Mouse (Mus musculus) MEL (cell line): ENCODE data around the gene Gm20388.

Source experiments
- BHLHE40 ChIP-seq: IDR thresholded peaks from 2 replicates; pipeline ENCODE4 v1.6.1; 2012; ENCODE audit warnings: low read depth, mild to moderate bottlenecking, inconsistent platforms, low read length, improper control_type of control experiment, borderline replicate concordance
- CTCF ChIP-seq, 3 experiments: IDR thresholded peaks in 2 of 3; conservative IDR thresholded peaks in 1 of 3; 2 replicates each; pipeline ENCODE4 v1.5.1; 2011 to 2012; ENCODE audit warnings: low read length in 3 of 3, low read depth in 2 of 3, mild to moderate bottlenecking in 2 of 3, improper control_type of control experiment in 1 of 3, inconsistent platforms in 1 of 3, mixed read lengths in 1 of 3, moderate library complexity in 1 of 3; ENCODE audit not compliant: control insufficient read depth in 1 of 3, insufficient read depth in 1 of 3, poor library complexity in 1 of 3, severe bottlenecking in 1 of 3
- MYB ChIP-seq: IDR thresholded peaks from 2 replicates; pipeline ENCODE4 v1.6.1; 2011; ENCODE audit warnings: mild to moderate bottlenecking, low read depth, low read length, improper control_type of control experiment
- POLR2A ChIP-seq, 2 experiments: IDR thresholded peaks; 2 replicates each; pipeline ENCODE4 v1.6.1; 2011 to 2012; ENCODE audit warnings: low read length in 2 of 2, mild to moderate bottlenecking in 2 of 2, control low read depth in 1 of 2, improper control_type of control experiment in 1 of 2, low read depth in 1 of 2, moderate library complexity in 1 of 2; ENCODE audit not compliant: control insufficient read depth in 1 of 2, insufficient read depth in 1 of 2, poor library complexity in 1 of 2
- ZNF384 ChIP-seq: IDR thresholded peaks from 2 replicates; pipeline ENCODE4 v1.6.1; 2012; ENCODE audit warnings: low read depth, mild to moderate bottlenecking, inconsistent platforms, low read length, improper control_type of control experiment

GRCm38 (mm10) chr8:120202546-120202945 is 291.9 kb downstream of the Gm20388 start:
- no peak for TF ChIP-seq CTCF (IDR thresholded peaks at IDR 0.05 in 2 of 3, conservative IDR thresholded peaks at IDR 0.05 in 1 of 3; ENCODE audit: control insufficient read depth in 1 of 3, insufficient read depth in 1 of 3, low read depth in 2 of 3, low read length in 3 of 3, poor library complexity in 1 of 3, severe bottlenecking in 1 of 3)
- no peak for TF ChIP-seq BHLHE40
- no peak for TF ChIP-seq ZNF384
- TF ChIP-seq POLR2A (IDR thresholded peaks at IDR 0.05; ENCODE audit: control insufficient read depth in 1 of 2, insufficient read depth in 1 of 2, low read depth in 1 of 2, low read length in 2 of 2, poor library complexity in 1 of 2) = no peak
- TF ChIP-seq MYB = no peak
